Mouse (Mus musculus) gastrocnemius, postnatal 10 days (tissue): ENCODE results near the gene Osbpl10. TPM values are rescaled to one million over a fixed set of nuclear protein-coding genes. Genes with fewer than 3 reads are reported as not detected.

ENCODE experiments used
- DNase-seq: peaks from one replicate; pipeline ENCODE4 v3.0.0; 2021; ENCODE audit warnings: mixed read lengths
- total RNA-seq, 2 experiments: library from RNA; stranded (reverse); gene quantifications; 2 replicates each; pipeline ENCODE4 v1.2.3; 2021

The Osbpl10 gene
- total RNA-seq, 2 experiments from 2014 or later = 8.7 to 9.6 TPM

- DNase-seq = no peak
Measured at GRCm38 (mm10) chr9:115075191-115075590, 96.8 kb downstream of the Osbpl10 start.

- peak; percentile 58 for DNase-seq
Measured at GRCm38 (mm10) chr9:115088295-115088993, 110.1 kb downstream of the Osbpl10 start.

DNA sequence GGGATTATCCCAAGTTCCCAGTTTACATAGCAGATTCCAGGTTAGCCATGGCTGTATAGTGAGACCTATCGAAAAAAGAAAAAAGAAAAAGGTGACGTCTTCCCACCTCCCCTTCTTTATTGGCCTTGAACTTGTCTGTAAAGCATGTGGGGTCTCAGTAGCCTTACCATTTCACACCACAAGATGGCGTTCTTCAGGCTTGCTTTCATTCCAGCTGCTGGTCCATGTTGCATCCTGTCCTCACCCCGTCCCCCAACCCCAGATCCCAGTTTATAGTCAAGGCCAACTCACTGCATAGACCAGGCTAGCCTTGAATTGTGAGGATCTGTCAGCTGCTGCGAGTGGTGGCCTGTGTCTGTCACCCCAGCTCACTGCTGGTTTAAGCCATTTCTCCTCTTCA is 111.3 kb downstream of the Osbpl10 start:
- DNase-seq = no peak

- no peak for DNase-seq
Measured at GRCm38 (mm10) chr9:115096481-115096880, 118.1 kb downstream of the Osbpl10 start.

DNA sequence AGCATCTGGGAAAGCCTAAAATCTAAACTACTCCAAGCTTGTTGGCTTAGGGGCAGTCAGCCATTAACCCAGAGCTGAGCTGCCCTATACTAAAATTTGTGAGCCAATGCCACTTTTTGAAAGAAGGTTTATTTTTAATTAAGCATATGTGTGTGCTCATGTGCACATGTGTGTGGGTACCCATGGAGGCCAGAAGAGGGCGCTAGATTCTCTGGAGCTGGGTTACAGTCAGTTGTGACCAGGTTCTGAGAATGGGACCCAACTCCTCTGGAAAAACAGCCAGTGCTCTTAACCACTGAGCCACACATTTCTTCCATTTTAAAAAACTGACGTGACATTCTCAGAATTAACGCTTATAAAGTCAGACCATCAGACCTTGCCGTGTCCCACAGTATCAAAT is 119.0 kb downstream of the Osbpl10 start:
- no peak for DNase-seq

GRCm38 (mm10) chr9:115100181-115100915 is 122.0 kb downstream of the Osbpl10 start:
- DNase-seq = no peak

GRCm38 (mm10) chr9:115107430-115107829 is 129.1 kb downstream of the Osbpl10 start:
- peak; percentile 9 for DNase-seq

GRCm38 (mm10) chr9:115110655-115111054 is 132.3 kb downstream of the Osbpl10 start:
- DNase-seq = no peak

- DNase-seq = no peak
Measured at GRCm38 (mm10) chr9:115117314-115117713, 138.9 kb downstream of the Osbpl10 start.

DNA sequence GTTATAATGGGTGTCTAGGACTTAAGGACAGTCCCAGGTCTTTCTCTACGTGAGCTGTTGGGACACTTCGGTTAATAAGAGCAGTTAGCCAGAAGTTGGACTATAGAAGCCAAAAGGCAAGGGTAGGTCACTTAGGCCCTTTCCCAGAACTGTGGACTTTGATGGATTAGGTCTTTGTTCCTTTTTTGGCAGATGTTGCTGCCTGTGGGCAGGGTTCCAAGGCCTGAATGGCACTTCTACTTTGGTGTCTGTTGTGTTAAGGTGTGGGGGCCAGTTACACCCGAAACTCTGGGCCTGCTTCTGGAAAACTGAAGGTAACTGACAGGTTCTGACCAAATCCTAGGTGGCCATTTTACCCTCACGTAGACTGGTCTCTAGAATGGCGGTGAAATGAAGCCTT is 141.9 kb downstream of the Osbpl10 start:
- no peak for DNase-seq

DNA sequence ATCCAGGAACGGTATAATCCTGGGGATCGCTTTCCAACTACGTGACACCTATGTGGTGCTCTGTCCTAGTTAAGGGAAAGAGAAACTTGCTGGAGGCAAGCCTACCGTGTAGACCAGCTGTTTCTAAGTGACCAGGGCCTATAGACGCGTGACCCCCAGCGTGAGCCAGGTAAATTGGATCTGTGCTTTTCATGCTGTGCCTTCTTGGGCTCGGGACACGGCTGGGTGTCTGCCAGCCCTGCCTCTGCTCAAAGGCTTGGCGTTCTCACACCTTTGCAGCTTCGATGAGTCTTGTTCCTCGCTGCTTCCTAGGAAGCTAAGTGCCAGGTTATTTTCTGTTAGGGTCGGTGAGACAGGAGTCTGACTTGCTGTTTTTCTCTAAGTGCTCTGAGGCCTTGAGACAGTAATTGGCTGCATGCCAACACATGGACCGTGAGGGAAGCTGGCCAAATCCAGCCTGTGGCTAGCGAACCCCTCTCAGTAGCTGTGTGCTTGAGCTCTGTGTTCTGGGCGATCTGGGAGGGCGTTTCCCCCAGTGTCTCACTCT is 142.4 kb downstream of the Osbpl10 start:
- DNase-seq = peak; percentile 49

GRCm38 (mm10) chr9:115127342-115127741 is 149.0 kb downstream of the Osbpl10 start:
- no peak for DNase-seq

DNA sequence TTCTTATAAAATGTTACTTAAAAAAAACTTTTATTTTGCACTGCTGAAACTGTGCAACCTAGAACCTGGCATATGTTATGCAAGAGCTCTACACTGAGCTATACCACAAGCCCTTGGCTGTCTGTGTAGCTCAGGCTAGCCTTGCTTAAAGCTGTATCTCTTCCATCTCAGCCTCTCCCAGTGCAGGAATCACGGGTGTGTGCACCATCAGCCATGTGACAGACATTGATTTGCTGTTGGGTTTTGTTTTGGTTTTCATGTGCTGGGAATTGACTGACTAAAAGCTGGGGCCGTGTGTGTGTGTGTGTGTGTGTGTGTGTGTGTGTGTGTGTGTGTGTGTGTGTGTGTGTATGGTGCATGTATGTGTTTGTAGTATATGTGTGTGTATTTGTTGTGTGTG is 155.6 kb downstream of the Osbpl10 start:
- no peak for DNase-seq

DNA sequence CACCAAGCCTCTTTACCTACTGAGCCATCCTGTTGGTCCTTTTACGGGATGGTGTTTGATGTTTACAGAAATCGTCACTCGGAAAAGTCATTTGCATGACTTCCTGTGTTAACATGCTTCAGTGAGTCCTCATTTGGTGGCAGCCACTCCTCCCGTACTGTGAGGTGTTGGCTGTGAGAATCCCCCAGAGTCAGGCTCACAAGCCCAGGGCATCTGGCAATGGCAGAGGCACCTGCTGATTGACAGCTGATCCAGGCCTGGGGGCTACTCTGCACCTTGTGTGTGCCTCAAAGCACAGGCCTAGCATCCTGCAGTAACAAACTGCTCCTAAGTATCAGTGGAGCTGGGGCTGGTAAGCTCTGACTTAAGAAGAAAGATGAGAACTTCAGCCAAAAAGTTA is 156.4 kb downstream of the Osbpl10 start:
- DNase-seq = no peak

- no peak for DNase-seq
Measured at GRCm38 (mm10) chr9:115135352-115135751, 157.0 kb downstream of the Osbpl10 start.

DNA sequence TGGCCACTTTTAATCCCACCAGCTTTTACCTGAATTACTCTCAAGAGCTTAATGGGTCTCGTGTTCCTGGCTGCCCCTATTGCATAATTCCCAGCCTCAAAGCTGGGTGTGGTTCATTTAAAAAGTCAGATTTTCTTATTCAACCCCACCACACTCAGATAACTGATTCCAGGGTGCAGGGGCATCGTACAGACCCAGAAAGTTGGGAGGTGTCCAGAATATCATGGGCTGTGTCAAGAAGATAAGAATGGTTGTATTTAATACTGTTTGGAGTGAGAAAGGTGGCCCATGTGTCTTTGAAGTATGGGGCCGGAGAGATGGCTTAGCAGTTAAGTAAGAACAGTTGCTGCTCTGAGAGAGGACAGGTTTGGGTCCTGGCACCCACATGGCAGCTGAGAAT is 159.5 kb downstream of the Osbpl10 start:
- DNase-seq = no peak

DNA sequence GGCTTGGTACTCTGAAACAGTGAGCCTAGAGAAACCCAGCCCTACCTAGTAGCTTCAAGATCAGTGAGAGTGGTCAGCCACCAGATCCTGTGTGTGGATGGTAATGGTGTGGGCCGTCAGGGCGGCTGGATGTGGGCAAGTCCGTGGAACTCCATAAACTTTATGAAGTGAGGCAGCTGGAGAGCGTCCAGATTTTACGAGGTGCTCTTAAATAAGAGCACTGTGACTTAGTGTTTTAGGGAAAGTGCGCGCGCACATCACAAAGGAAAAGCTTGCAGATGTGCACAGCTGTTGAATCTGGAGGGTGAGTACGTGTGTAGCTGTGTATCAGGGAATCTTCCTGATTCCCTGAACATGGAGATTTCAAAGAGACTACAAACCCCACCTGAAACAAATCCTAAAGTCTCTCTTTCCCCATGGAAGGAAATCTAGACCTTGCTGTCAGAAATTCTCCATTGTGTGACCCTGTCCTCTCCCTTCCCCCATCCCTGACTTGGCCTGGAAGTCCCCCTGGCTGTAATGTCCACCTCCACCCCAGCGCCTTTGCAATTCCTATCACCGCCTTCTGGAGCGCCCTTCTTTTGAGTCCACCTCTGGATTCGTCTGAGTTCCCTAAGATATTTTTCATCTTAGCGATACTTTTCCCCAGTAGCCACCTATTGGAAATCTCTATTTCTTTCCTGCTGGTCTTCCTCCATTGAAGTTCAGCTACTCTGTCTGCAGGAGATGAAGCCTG is 161.4 kb downstream of the Osbpl10 start:
- DNase-seq = no peak

GRCm38 (mm10) chr9:115147141-115147540 is 168.8 kb downstream of the Osbpl10 start:
- DNase-seq = no peak

- DNase-seq = no peak
Measured at GRCm38 (mm10) chr9:115147586-115148355, 169.4 kb downstream of the Osbpl10 start.

- DNase-seq = no peak
Measured at GRCm38 (mm10) chr9:115149011-115149756, 170.8 kb downstream of the Osbpl10 start.

DNA sequence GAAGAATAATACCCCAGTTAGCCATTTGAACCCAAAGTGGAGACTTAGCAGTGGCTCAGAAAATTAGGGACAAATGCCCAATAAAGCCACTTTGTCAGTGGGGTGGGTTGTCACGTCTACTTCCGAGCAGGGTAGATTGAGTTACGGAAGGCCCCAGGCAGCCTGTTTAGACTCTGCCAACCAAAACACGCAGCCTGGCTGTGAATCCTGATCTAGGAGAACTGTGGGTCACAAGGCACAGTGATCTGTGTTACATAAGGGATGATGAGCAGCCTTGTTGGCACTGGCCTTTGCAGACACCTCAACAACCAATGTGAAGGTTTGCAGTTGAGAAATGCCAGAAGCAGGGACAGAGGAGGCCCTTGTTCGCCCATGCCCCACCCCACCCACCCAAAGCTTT is 183.2 kb downstream of the Osbpl10 start:
- DNase-seq = peak; percentile 21
